In the genomic region with DNA sequence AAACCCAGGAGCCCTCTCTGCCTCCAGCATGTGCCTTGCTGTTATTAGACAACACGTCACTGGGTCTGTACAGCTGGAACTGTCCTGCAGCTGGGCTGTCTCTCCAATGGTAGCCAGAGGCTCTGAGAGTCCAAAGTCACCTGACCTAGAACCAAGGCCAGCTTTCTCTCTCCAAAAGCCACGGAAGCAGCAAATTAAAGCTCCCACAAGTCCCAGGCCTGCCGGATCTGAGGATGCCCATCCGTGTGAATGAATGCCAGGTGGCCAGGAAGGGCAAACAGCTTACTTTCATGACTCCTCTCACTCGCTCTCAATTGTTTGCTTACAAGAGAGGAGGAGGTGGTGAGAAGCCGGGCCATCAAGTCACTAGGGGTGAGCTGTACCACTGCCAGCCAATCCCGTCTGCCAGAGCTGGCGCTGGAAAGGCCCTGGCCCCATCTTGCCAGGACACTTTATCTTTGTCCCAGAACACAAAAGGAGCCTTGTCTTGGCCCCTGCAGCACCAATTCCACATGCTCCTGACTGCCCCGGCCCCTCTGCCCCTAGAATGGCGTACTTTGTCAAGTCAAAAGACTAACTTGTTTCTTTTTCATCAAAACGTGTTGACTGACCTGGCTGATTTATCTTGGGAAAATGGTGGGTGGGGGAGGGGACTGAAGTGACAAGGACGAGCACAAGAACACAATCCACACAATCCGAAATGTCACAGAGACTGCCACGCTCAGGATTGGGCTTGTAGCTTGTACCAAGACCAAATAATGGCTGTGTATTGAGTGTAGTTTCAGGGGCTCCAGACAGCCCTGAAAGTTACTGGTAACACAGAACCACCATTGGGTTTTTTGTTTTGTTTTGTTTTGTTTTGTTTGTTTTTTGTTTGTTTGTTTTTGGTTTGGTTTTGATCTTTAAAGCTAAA, we compare ENCODE assay signal across 9 mouse cellular contexts. TPM values are rescaled to one million over a fixed set of nuclear protein-coding genes. Genes with fewer than 3 reads are reported as not detected.
DNase-seq lines count a peak whose midpoint lies in the region; ATAC-seq and TF ChIP-seq lines count a peak whose summit lies in the region.
"Had no signal": no experiment of that assay in that cellular context is flagged by ENCODE, and none has a peak within 500 bp of the region (broad histone marks: within the 10 kb centered on the region; RNA-seq: fewer than 3 reads in every experiment).

No protein-coding gene starts in this region.

- H3K9ac ChIP-seq in forebrain, embryonic 11.5 days (ENCODE audit: low read length): no peak overlapping the region; the same call in 1 of the 2 replicates
- no peak overlapping the region for H3K9ac ChIP-seq in intestine, postnatal 0 days (ENCODE audit: low read depth, low read length)

- no peak for TF ChIP-seq CTCF in intestine, postnatal 0 days (IDR thresholded peaks at IDR 0.05; ENCODE audit: low read depth)

- H3K4me1 ChIP-seq in forebrain, embryonic 10.5 days: peaks cover 14% of the 10 kb centered on the region
- peaks cover 7% of the 10 kb centered on the region; the same call in 1 of the 2 replicates for H3K4me1 ChIP-seq in forebrain, embryonic 11.5 days (replicated peaks; ENCODE audit: control insufficient read depth, insufficient read depth, low read length)
- no peaks in the 10 kb centered on the region for H3K4me1 ChIP-seq in intestine, postnatal 0 days (replicated peaks; ENCODE audit: control insufficient read depth, insufficient read depth, low read length)

- H3K27me3 ChIP-seq in forebrain, embryonic 10.5 days (ENCODE audit: poor library complexity, severe bottlenecking): no peaks in the 10 kb centered on the region
- no peaks in the 10 kb centered on the region for H3K27me3 ChIP-seq in forebrain, embryonic 11.5 days (ENCODE audit: control insufficient read depth, insufficient read depth, low read length)
- H3K27me3 ChIP-seq in intestine, postnatal 0 days (replicated peaks; ENCODE audit: control insufficient read depth, insufficient read depth, low read length): no peaks in the 10 kb centered on the region

- H3K36me3 ChIP-seq in forebrain, embryonic 10.5 days (replicated peaks): no peaks in the 10 kb centered on the region
- no peaks in the 10 kb centered on the region for H3K36me3 ChIP-seq in forebrain, embryonic 11.5 days (ENCODE audit: control insufficient read depth, insufficient read depth, low read length)
- H3K36me3 ChIP-seq in intestine, postnatal 0 days (ENCODE audit: control insufficient read depth, insufficient read depth): no peaks in the 10 kb centered on the region

- no peak for ATAC-seq in forebrain, embryonic 11.5 days (replicated peaks; ENCODE audit: low FRiP score)
- 0 out of 2 replicates have a peak, but pooled peaks have one; percentile 25 for ATAC-seq in intestine, postnatal 0 days

- no peak overlapping the region for H3K4me2 ChIP-seq in forebrain, embryonic 11.5 days (ENCODE audit: low read depth, low read length, severe bottlenecking)
- no peak overlapping the region for H3K4me2 ChIP-seq in intestine, postnatal 0 days (replicated peaks; ENCODE audit: low read depth)

- no peaks in the 10 kb centered on the region for H3K9me3 ChIP-seq in forebrain, embryonic 10.5 days
- no peaks in the 10 kb centered on the region for H3K9me3 ChIP-seq in forebrain, embryonic 11.5 days (ENCODE audit: control insufficient read depth, low read length)
- no peaks in the 10 kb centered on the region for H3K9me3 ChIP-seq in intestine, postnatal 0 days (ENCODE audit: control insufficient read depth)

- 42% methylated on average over 14 of the region's 14 CpGs for WGBS in forebrain, embryonic 10.5 days
- WGBS in forebrain, embryonic 11.5 days: 42% methylated on average over 14 of the region's 14 CpGs
- 42% methylated on average over 14 of the region's 14 CpGs for WGBS in intestine, postnatal 0 days

- H3K4me3 ChIP-seq in forebrain, embryonic 10.5 days: no peak overlapping the region
- no peak overlapping the region for H3K4me3 ChIP-seq in forebrain, embryonic 11.5 days (ENCODE audit: low read depth, low read length)
- no peak overlapping the region for H3K4me3 ChIP-seq in intestine, postnatal 0 days (ENCODE audit: low read depth, low read length)

- DNase-seq in forebrain, embryonic 10.5 days (ENCODE audit: extremely low spot score, low spot score): no peak
- no peak for DNase-seq in forebrain, embryonic 11.5 days (ENCODE audit: low spot score)
- DNase-seq in ovary, postnatal 36 days (ENCODE audit: low spot score): peak; percentile 39
- no peak for DNase-seq in ovary, postnatal 14 days (ENCODE audit: low spot score)
- DNase-seq in heart, adult 18-20 months: peak; percentile 81 to 85
- DNase-seq in retina, postnatal 1 day: peak; percentile 69
- no peak for DNase-seq in thymus, postnatal 36 days

- peak overlapping the region; percentile 76 for H3K27ac ChIP-seq in forebrain, embryonic 10.5 days
- no peak overlapping the region for H3K27ac ChIP-seq in forebrain, embryonic 11.5 days (ENCODE audit: low read depth, low read length)
- H3K27ac ChIP-seq in intestine, postnatal 0 days (ENCODE audit: low read depth, low read length): no peak overlapping the region

RNA-seq across cellular contexts. Expression of gene F830045P16Rik, which starts 6.8 kb away (rescaled TPM):
- not detected in 2 replicates for polyA plus RNA-seq in forebrain, embryonic 10.5 days (2016; fragmentation: Nextera tagmentation; extraction: Ambion mirVana)
- not detected in 2 replicates for polyA plus RNA-seq in forebrain, embryonic 11.5 days (2014; fragmentation: Nextera tagmentation; extraction: Ambion mirVana)
- total RNA-seq in heart, adult 18-20 months (2021): not detected
- not detected in 2 replicates for polyA plus RNA-seq in intestine, postnatal 0 days (2015; fragmentation: Nextera tagmentation; extraction: Ambion mirVana)
- polyA plus RNA-seq: C2C12 had no signal

Comparison
In these comparisons a context has a peak if more than half of its experiments do, and no peak if none do; other contexts are left out.
1. DNase-seq: peak in ovary, postnatal 36 days (single experiment), heart, adult 18-20 months (2 of 2) and retina, postnatal 1 day (single experiment); none in forebrain, embryonic 10.5 days (single experiment), forebrain, embryonic 11.5 days (single experiment), ovary, postnatal 14 days (single experiment) and thymus, postnatal 36 days (0 of 2).